Mouse (Mus musculus) CH12.LX (cell line): ENCODE results near the gene Pim2. TPM values are rescaled to one million over a fixed set of nuclear protein-coding genes. Genes with fewer than 3 reads are reported as not detected.

ENCODE experiments used
- DNase-seq: peaks from one replicate; pipeline ENCODE4 v3.0.0-alpha.2; 2013; ENCODE audit errors: extremely low read depth
- H3K27ac ChIP-seq: 2 replicates; pipeline ENCODE4 v1.5.1; 2012; ENCODE audit warnings: low read depth, mild to moderate bottlenecking, control low read depth, moderate library complexity; ENCODE audit not compliant: insufficient read depth
- H3K27me3 ChIP-seq: replicated peaks from 2 replicates; pipeline ENCODE3; 2012; ENCODE audit warnings: inconsistent platforms
- H3K36me3 ChIP-seq, 2 experiments: replicated peaks in 1 of 2; 2 replicates each; pipeline versions ENCODE3 to v1.6.1; 2012; ENCODE audit warnings: inconsistent platforms in 1 of 2, low read length in 1 of 2, mild to moderate bottlenecking in 1 of 2, mixed read lengths in 1 of 2, moderate library complexity in 1 of 2; ENCODE audit not compliant: control insufficient read depth in 1 of 2, insufficient read depth in 1 of 2
- H3K4me1 ChIP-seq, 2 experiments: 2 replicates each; pipeline ENCODE4 v1.6.1; 2012; ENCODE audit warnings: inconsistent platforms in 1 of 2, moderate library complexity in 1 of 2; ENCODE audit not compliant: insufficient read depth in 2 of 2, control insufficient read depth in 1 of 2
- H3K4me2 ChIP-seq: 2 replicates; pipeline ENCODE4 v1.6.1; 2012; ENCODE audit warnings: low read depth, mild to moderate bottlenecking, control low read depth; ENCODE audit not compliant: poor library complexity, insufficient read depth, severe bottlenecking
- H3K4me3 ChIP-seq, 3 experiments: fragments of 150-350 bp in 1 of 3; sonication (generic) in 1 of 3; replicated peaks in 1 of 3; 2 replicates each; pipeline versions ENCODE3 to v1.5.1; 2011 to 2012; ENCODE audit warnings: low read depth in 2 of 3, low read length in 2 of 3, mild to moderate bottlenecking in 2 of 3, moderate library complexity in 2 of 3, control low read depth in 1 of 3, improper control_type of control experiment in 1 of 3, inconsistent platforms in 1 of 3, mixed read lengths in 1 of 3; ENCODE audit not compliant: poor library complexity in 1 of 3
- H3K79me2 ChIP-seq: replicated peaks from 2 replicates; pipeline ENCODE4 v1.6.1; 2012; ENCODE audit warnings: mild to moderate bottlenecking, moderate library complexity; ENCODE audit not compliant: control insufficient read depth, poor library complexity, insufficient read depth, severe bottlenecking; ENCODE audit errors: extremely low read depth
- H3K9ac ChIP-seq: 2 replicates; pipeline ENCODE4 v1.6.1; 2012; ENCODE audit warnings: low read depth, mild to moderate bottlenecking, control low read depth, moderate library complexity; ENCODE audit not compliant: insufficient read depth
- H3K9me3 ChIP-seq: replicated peaks from 2 replicates; pipeline ENCODE3; 2012; ENCODE audit warnings: low read length, inconsistent platforms, mixed read lengths
- BHLHE40 ChIP-seq: IDR thresholded peaks from 2 replicates; pipeline ENCODE4 v1.6.1; 2011; ENCODE audit warnings: mild to moderate bottlenecking, low read depth, low read length, improper control_type of control experiment
- CHD1 ChIP-seq: IDR thresholded peaks from 2 replicates; pipeline ENCODE4 v1.6.1; 2012; ENCODE audit warnings: low read depth, low read length, improper control_type of control experiment, inconsistent platforms
- CHD2 ChIP-seq: IDR thresholded peaks from 2 replicates; pipeline ENCODE4 v1.6.1; 2011; ENCODE audit warnings: low read length, improper control_type of control experiment
- CTCF ChIP-seq, 2 experiments: IDR thresholded peaks in 1 of 2; conservative IDR thresholded peaks in 1 of 2; 2 replicates each; pipeline ENCODE4 v1.5.1; 2011 to 2012; ENCODE audit warnings: low read depth in 2 of 2, low read length in 2 of 2, improper control_type of control experiment in 1 of 2, inconsistent platforms in 1 of 2, mild to moderate bottlenecking in 1 of 2, moderate library complexity in 1 of 2
- E2F4 ChIP-seq: IDR thresholded peaks from 2 replicates; pipeline ENCODE4 v1.6.1; 2011; ENCODE audit warnings: low read depth, low read length, improper control_type of control experiment; ENCODE audit not compliant: insufficient replicate concordance
- ETS1 ChIP-seq: conservative IDR thresholded peaks from 2 replicates; pipeline ENCODE4 v1.6.1; 2012; ENCODE audit warnings: low read depth, mild to moderate bottlenecking, inconsistent platforms, low read length, improper control_type of control experiment, moderate library complexity
- HCFC1 ChIP-seq: IDR thresholded peaks from 2 replicates; pipeline ENCODE4 v1.6.1; 2012; ENCODE audit warnings: low read depth, mild to moderate bottlenecking, inconsistent platforms, low read length, improper control_type of control experiment
- IRF4 ChIP-seq: IDR thresholded peaks from 2 replicates; pipeline ENCODE4 v1.6.1; 2014; ENCODE audit warnings: low read depth, mild to moderate bottlenecking, inconsistent platforms, low read length, improper control_type of control experiment
- JUN ChIP-seq: IDR thresholded peaks from 2 replicates; pipeline ENCODE4 v1.6.1; 2011; ENCODE audit warnings: low read depth, mild to moderate bottlenecking, low read length, improper control_type of control experiment, moderate library complexity; ENCODE audit not compliant: insufficient read depth
- MAX ChIP-seq: IDR thresholded peaks from 2 replicates; pipeline ENCODE4 v1.6.1; 2011; ENCODE audit warnings: low read length, improper control_type of control experiment
- MAZ ChIP-seq: IDR thresholded peaks from 2 replicates; pipeline ENCODE4 v1.6.1; 2012; ENCODE audit warnings: low read depth, mild to moderate bottlenecking, inconsistent platforms, low read length, improper control_type of control experiment, moderate library complexity
- MYC ChIP-seq: IDR thresholded peaks from 2 replicates; pipeline ENCODE4 v1.6.1; 2011; ENCODE audit warnings: low read depth, mild to moderate bottlenecking, improper control_type of control experiment, low read length
- NELFE ChIP-seq: IDR thresholded peaks from 2 replicates; pipeline ENCODE4 v1.6.1; 2011; ENCODE audit warnings: low read depth, low read length, improper control_type of control experiment
- PAX5 ChIP-seq: IDR thresholded peaks from 2 replicates; pipeline ENCODE4 v1.6.1; 2012; ENCODE audit warnings: low read length, inconsistent platforms, mixed read lengths
- POLR2A ChIP-seq: IDR thresholded peaks from 2 replicates; pipeline ENCODE4 v1.6.1; 2011; ENCODE audit warnings: low read depth, mild to moderate bottlenecking, improper control_type of control experiment, low read length
- POLR2AphosphoS2 ChIP-seq: IDR thresholded peaks from 2 replicates; pipeline ENCODE4 v1.6.1; 2011; ENCODE audit warnings: low read depth, low read length, improper control_type of control experiment
- RAD21 ChIP-seq: IDR thresholded peaks from 2 replicates; pipeline ENCODE4 v1.6.1; 2011; ENCODE audit warnings: low read depth, mild to moderate bottlenecking, low read length, improper control_type of control experiment, moderate library complexity
- RCOR1 ChIP-seq: conservative IDR thresholded peaks from 2 replicates; pipeline ENCODE4 v1.6.1; 2012; ENCODE audit warnings: low read depth, mild to moderate bottlenecking, inconsistent platforms, low read length, improper control_type of control experiment
- SIN3A ChIP-seq: IDR thresholded peaks from 2 replicates; pipeline ENCODE4 v1.6.1; 2012; ENCODE audit warnings: low read length, improper control_type of control experiment, inconsistent platforms
- SMC3 ChIP-seq: IDR thresholded peaks from 2 replicates; pipeline ENCODE4 v1.6.1; 2011; ENCODE audit warnings: low read depth, low read length, improper control_type of control experiment
- TBP ChIP-seq: conservative IDR thresholded peaks from 2 replicates; pipeline ENCODE4 v1.6.1; 2011; ENCODE audit warnings: low read depth, low read length, improper control_type of control experiment
- TCF12 ChIP-seq: IDR thresholded peaks from 2 replicates; pipeline ENCODE4 v1.6.1; 2014; ENCODE audit warnings: low read depth, mild to moderate bottlenecking, inconsistent platforms, low read length, improper control_type of control experiment
- UBTF ChIP-seq: IDR thresholded peaks from 2 replicates; pipeline ENCODE4 v1.6.1; 2012; ENCODE audit warnings: low read depth, mild to moderate bottlenecking, inconsistent platforms, low read length, improper control_type of control experiment, moderate library complexity
- USF1 ChIP-seq: IDR thresholded peaks from 2 replicates; pipeline ENCODE4 v1.6.1; 2014; ENCODE audit warnings: low read depth, mild to moderate bottlenecking, inconsistent platforms, low read length, improper control_type of control experiment
- USF2 ChIP-seq: conservative IDR thresholded peaks from 2 replicates; pipeline ENCODE4 v1.6.1; 2011; ENCODE audit warnings: low read depth, low read length, improper control_type of control experiment
- ZC3H11A ChIP-seq: IDR thresholded peaks from 2 replicates; pipeline ENCODE4 v1.6.1; 2012; ENCODE audit warnings: low read depth, mild to moderate bottlenecking, inconsistent platforms, low read length, improper control_type of control experiment
- ZKSCAN1 ChIP-seq: IDR thresholded peaks from 2 replicates; pipeline ENCODE4 v1.6.1; 2012; ENCODE audit warnings: low read depth, inconsistent platforms, low read length, improper control_type of control experiment, borderline replicate concordance
- ZMIZ1 ChIP-seq: IDR thresholded peaks from 2 replicates; pipeline ENCODE4 v1.6.1; 2012; ENCODE audit warnings: low read depth, mild to moderate bottlenecking, inconsistent platforms, low read length, improper control_type of control experiment
- ZNF384 ChIP-seq: IDR thresholded peaks from 2 replicates; pipeline ENCODE4 v1.6.1; 2012; ENCODE audit warnings: low read depth, low read length, improper control_type of control experiment, inconsistent platforms
- dilution Hi-C: fragments of 300-500 bp; cut with MboI; formaldehyde crosslinking; loops from 2 replicates; pipeline ENCODE4 v1.14.3; 2020; ENCODE audit warnings: low sequenced_read_pairs; ENCODE audit not compliant: extremely low pct_unique_long_range_greater_than_20kb, extremely low pct_ligation_motif_present
- in situ Hi-C: fragments of 300-500 bp; cut with MboI; formaldehyde crosslinking; loops from 3 replicates; pipeline ENCODE4 v1.14.3; 2019; ENCODE audit warnings: low sequenced_read_pairs, low pct_ligation_motif_present, low pct_unique_long_range_greater_than_20kb, mixed read lengths
- polyA plus RNA-seq: library from polyadenylated mRNA; unstranded; fragments of >175 nt; gene quantifications from 2 replicates; pipeline ENCODE4 v1.2.1, GENCODE M21; 2012; ENCODE audit warnings: low read depth; ENCODE audit not compliant: insufficient read length
- total RNA-seq, 2 experiments: library from RNA; depleted of rRNA; stranded (reverse); fragments of 300-350 nt in 1 of 2; fragments of >200 nt in 1 of 2; gene quantifications; 2 replicates each; pipeline ENCODE4 v1.2.3; 2012 to 2014

Gene Pim2
- total and polyA plus RNA-seq, 3 experiments: 119 to 177 (median 171) TPM

DNA sequence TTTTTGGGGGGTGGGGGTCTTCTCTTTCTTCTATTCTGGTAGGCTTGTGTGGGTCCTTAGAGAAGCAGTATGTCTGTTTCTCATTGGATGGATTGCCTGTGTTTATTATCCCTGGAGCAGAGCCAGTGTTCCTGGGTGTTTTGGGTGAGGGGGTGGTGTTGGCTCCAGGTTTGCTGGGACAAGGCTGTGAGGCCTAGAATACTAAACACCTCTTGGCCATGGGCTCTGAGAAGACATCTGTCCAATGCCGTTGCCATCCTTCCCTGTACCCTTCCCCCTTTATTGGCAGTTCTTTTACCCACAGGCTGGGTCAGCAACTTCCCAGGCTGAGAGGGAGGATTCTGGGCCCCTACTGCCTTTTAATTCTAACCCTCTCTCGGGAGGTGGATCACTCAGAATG, 30.2 kb upstream of the Pim2 start:
- H3K4me2 ChIP-seq: no peak overlapping the region
- H3K4me1 ChIP-seq: peaks cover 0 to 18% of the 10 kb centered on the region in 2 experiments; a peak in 2 of 4 replicates
- H3K36me3 ChIP-seq: peaks cover 24 to 67% of the 10 kb centered on the region in 2 experiments
- peaks cover 54% of the 10 kb centered on the region for H3K79me2 ChIP-seq
- TF ChIP-seq SMC3 (no peak), ZNF384 (no peak), TBP (no peak), UBTF (no peak), USF2 (no peak), RCOR1 (no peak), ETS1 (no peak), ZKSCAN1 (no peak), POLR2AphosphoS2 (no peak), E2F4 (no peak), MYC (no peak), SIN3A (no peak), ZMIZ1 (no peak), CHD1 (no peak), BHLHE40 (no peak)
- dilution Hi-C loops: no loop called here
- H3K27me3 ChIP-seq: no peaks in the 10 kb centered on the region
- DNase-seq: no peak
- H3K9ac ChIP-seq: no peak overlapping the region
- in situ Hi-C loops: no loop called here
- H3K27ac ChIP-seq: no peak overlapping the region
- no peak overlapping the region for H3K4me3 ChIP-seq
- no peaks in the 10 kb centered on the region for H3K9me3 ChIP-seq

DNA sequence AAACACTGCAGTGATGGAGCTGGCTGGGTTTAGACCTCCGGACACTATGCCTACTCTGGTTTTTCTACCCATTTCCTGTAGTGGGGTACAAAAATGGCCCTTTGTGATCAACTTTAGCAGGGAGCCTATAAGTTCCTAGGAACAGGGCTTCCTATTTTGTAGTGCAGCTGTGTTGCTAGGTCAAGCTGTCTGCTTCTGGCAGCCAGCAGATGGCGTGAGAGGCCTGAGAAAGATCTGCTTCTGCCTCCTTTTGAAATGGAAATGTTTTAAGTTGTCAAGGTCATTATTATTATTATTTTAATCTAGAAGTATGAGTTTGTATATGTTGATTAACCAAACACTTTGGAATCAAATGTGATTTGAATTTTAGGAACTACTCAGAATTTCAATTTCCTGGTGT, 23.5 kb upstream of the Pim2 start:
- TF ChIP-seq E2F4 (no peak), ZC3H11A (peak; percentile 2; the same call in 1 of the 2 replicates), RAD21 (peak; percentile 81), IRF4 (no peak), NELFE (no peak), PAX5 (no peak), TCF12 (no peak), CHD2 (no peak), TBP (no peak), POLR2AphosphoS2 (no peak), JUN (no peak), ZKSCAN1 (no peak), USF1 (no peak), MAZ (no peak), POLR2A (no peak), UBTF (no peak), RCOR1 (no peak), SMC3 (peak; percentile 83), CHD1 (no peak), USF2 (no peak), ZNF384 (no peak), MAX (no peak), CTCF (conservative IDR thresholded peaks at IDR 0.05 in 1 of 2, IDR thresholded peaks at IDR 0.05 in 1 of 2; ENCODE audit: low read depth in 2 of 2, low read length in 2 of 2) (peak; percentile 20 to 79; a peak in 3 of 4 replicates), HCFC1 (no peak)
- Histone ChIP-seq H3K4me1 (peaks cover 3 to 14% of the 10 kb centered on the region in 2 experiments; a peak in 2 of 4 replicates), H3K36me3 (peaks cover 30 to 46% of the 10 kb centered on the region in 2 experiments), H3K9me3 (no peaks in the 10 kb centered on the region), H3K4me3 (no peak overlapping the region), H3K27ac (no peak overlapping the region), H3K27me3 (no peaks in the 10 kb centered on the region), H3K79me2 (peaks cover 20% of the 10 kb centered on the region), H3K9ac (no peak overlapping the region), H3K4me2 (no peak overlapping the region)
- in situ Hi-C loops (no loop called here), dilution Hi-C loops (no loop called here)
- DNase-seq: peak; percentile 57
